ENCODE assay signal across 15 mouse cellular contexts in genomic region chr14:10046336-10047122, GRCm38 (mm10).
DNase-seq lines count a peak whose midpoint lies in the region; ATAC-seq and TF ChIP-seq lines count a peak whose summit lies in the region.
"Had no signal": no experiment of that assay in that cellular context is flagged by ENCODE, and none has a peak within 500 bp of the region (broad histone marks: within the 10 kb centered on the region; RNA-seq: fewer than 3 reads in every experiment).

No protein-coding gene starts in this region.

- H3K9me3 ChIP-seq in forebrain, embryonic 12.5 days = no peaks in the 10 kb centered on the region
- no peaks in the 10 kb centered on the region for H3K9me3 ChIP-seq in forebrain, embryonic 10.5 days
- no peaks in the 10 kb centered on the region for H3K9me3 ChIP-seq in lung, postnatal 0 days (ENCODE audit: low read length)
- H3K9me3 ChIP-seq: heart, embryonic 12.5 days; stomach, embryonic 15.5 days had no signal

- 0 out of 2 replicates have a peak, but pooled peaks have one; percentile 39 for ATAC-seq in forebrain, embryonic 12.5 days (ENCODE audit: low FRiP score)
- no peak for ATAC-seq in lung, postnatal 0 days
- no peak for ATAC-seq in megakaryocyte, adult 5-6 weeks (ENCODE audit: poor library complexity, severe bottlenecking)

- no peak overlapping the region for H3K4me2 ChIP-seq in forebrain, embryonic 12.5 days
- no peak overlapping the region for H3K4me2 ChIP-seq in lung, postnatal 0 days (replicated peaks; ENCODE audit: low read depth, low read length)
- H3K4me2 ChIP-seq: heart, embryonic 12.5 days; hindbrain, embryonic 14.5 days; stomach, embryonic 15.5 days had no signal

- no peak overlapping the region for H3K4me3 ChIP-seq in forebrain, embryonic 12.5 days (replicated peaks)
- H3K4me3 ChIP-seq in forebrain, embryonic 10.5 days = no peak overlapping the region
- H3K4me3 ChIP-seq in lung, postnatal 0 days (ENCODE audit: low read depth, low read length) = no peak overlapping the region
- H3K4me3 ChIP-seq: gastrocnemius, adult 2 months; heart, embryonic 12.5 days; stomach, embryonic 15.5 days had no signal

- no peaks in the 10 kb centered on the region for H3K36me3 ChIP-seq in forebrain, embryonic 12.5 days (replicated peaks)
- no peaks in the 10 kb centered on the region for H3K36me3 ChIP-seq in forebrain, embryonic 10.5 days (replicated peaks)
- H3K36me3 ChIP-seq in lung, postnatal 0 days (ENCODE audit: insufficient read depth, low read length) = no peaks in the 10 kb centered on the region
- H3K36me3 ChIP-seq: heart, embryonic 12.5 days; stomach, embryonic 15.5 days had no signal

- no peak overlapping the region for H3K27ac ChIP-seq in forebrain, embryonic 12.5 days
- H3K27ac ChIP-seq in forebrain, embryonic 10.5 days = no peak overlapping the region
- H3K27ac ChIP-seq in lung, postnatal 0 days (ENCODE audit: low read length) = no peak overlapping the region
- H3K27ac ChIP-seq: gastrocnemius, adult 2 months; hindbrain, embryonic 14.5 days; stomach, embryonic 15.5 days had no signal

- WGBS in forebrain, embryonic 12.5 days = 14% methylated on average over 7 of the region's 7 CpGs
- WGBS in forebrain, embryonic 10.5 days = 19% methylated on average over 7 of the region's 7 CpGs
- 32% methylated on average over 7 of the region's 7 CpGs for WGBS in lung, postnatal 0 days

- no peak for TF ChIP-seq EP300 in lung, postnatal 0 days (IDR thresholded peaks at IDR 0.05)

- H3K4me1 ChIP-seq in forebrain, embryonic 12.5 days = no peaks in the 10 kb centered on the region
- peaks cover 18% of the 10 kb centered on the region for H3K4me1 ChIP-seq in forebrain, embryonic 10.5 days
- no peaks in the 10 kb centered on the region for H3K4me1 ChIP-seq in lung, postnatal 0 days (ENCODE audit: insufficient read depth, low read depth, low read length)
- H3K4me1 ChIP-seq: stomach, embryonic 15.5 days had no signal

- H3K9ac ChIP-seq in forebrain, embryonic 12.5 days = no peak overlapping the region
- no peak overlapping the region for H3K9ac ChIP-seq in lung, postnatal 0 days (replicated peaks; ENCODE audit: low read depth)
- H3K9ac ChIP-seq: heart, embryonic 12.5 days; hindbrain, embryonic 14.5 days; stomach, embryonic 15.5 days had no signal

- no peaks in the 10 kb centered on the region for H3K27me3 ChIP-seq in forebrain, embryonic 12.5 days
- H3K27me3 ChIP-seq in forebrain, embryonic 10.5 days (ENCODE audit: poor library complexity, severe bottlenecking) = no peaks in the 10 kb centered on the region
- H3K27me3 ChIP-seq in lung, postnatal 0 days (replicated peaks; ENCODE audit: insufficient read depth, low read length) = no peaks in the 10 kb centered on the region
- H3K27me3 ChIP-seq: heart, embryonic 12.5 days; stomach, embryonic 15.5 days had no signal

- no peak for DNase-seq in forebrain, embryonic 10.5 days (ENCODE audit: extremely low spot score, low spot score)
- DNase-seq in lung, postnatal 36 days = peak; percentile 2
- DNase-seq in lung, postnatal 0 days (ENCODE audit: low spot score) = no peak
- peak; percentile 71 for DNase-seq in embryo, embryonic 11 days
- DNase-seq in hindlimb bud, embryonic 11.5 days (ENCODE audit: extremely low spot score, low read depth, low spot score) = peak; percentile 81
- no peak for DNase-seq in layer of hippocampus, adult 8-10 months (ENCODE audit: low spot score in 2 of 2)
- DNase-seq: gastrocnemius, adult 2 months; lung, postnatal 4 days; right cerebral cortex, postnatal 14 days; thymus, postnatal 4 days had no signal

- TF ChIP-seq CTCF in lung, postnatal 0 days (IDR thresholded peaks at IDR 0.05) = no peak

Comparison
In these comparisons a context has a peak if more than half of its experiments do, and no peak if none do; other contexts are left out.
1. DNase-seq: peak in lung, postnatal 36 days (single experiment), embryo, embryonic 11 days (single experiment) and hindlimb bud, embryonic 11.5 days (single experiment); none in forebrain, embryonic 10.5 days (single experiment), lung, postnatal 0 days (single experiment) and layer of hippocampus, adult 8-10 months (0 of 2).